Mouse (Mus musculus): ENCODE results near the gene Cib2. TPM values are rescaled to one million over a fixed set of nuclear protein-coding genes. Genes with fewer than 3 reads are reported as not detected.

The Cib2 gene
- polyA plus RNA-seq, 1 experiment from 2014 or later: 62.3 TPM

GRCm38 (mm10) chr9:54518921-54519320, 41.1 kb downstream of the Cib2 start:
- H3K36me3 ChIP-seq: no peaks in the 10 kb centered on the region
- no peak overlapping the region for H3K4me3 ChIP-seq
- H3K27me3 ChIP-seq: no peaks in the 10 kb centered on the region
- H3K9me3 ChIP-seq: no peaks in the 10 kb centered on the region
- H3K4me1 ChIP-seq (replicated peaks): no peaks in the 10 kb centered on the region
- ATAC-seq (ENCODE audit: low FRiP score, low read depth): no peak
- no peak overlapping the region for H3K9ac ChIP-seq
- H3K4me2 ChIP-seq: no peak overlapping the region
- no peak overlapping the region for H3K27ac ChIP-seq (replicated peaks)
- WGBS: 69% methylated on average over 7 of the region's 7 CpGs

GRCm38 (mm10) chr9:54515991-54516390, 44.0 kb downstream of the Cib2 start:
- H3K4me3 ChIP-seq: no peak overlapping the region
- H3K4me2 ChIP-seq: no peak overlapping the region
- no peak overlapping the region for H3K9ac ChIP-seq
- no peaks in the 10 kb centered on the region for H3K36me3 ChIP-seq
- no peak for ATAC-seq (ENCODE audit: low FRiP score, low read depth)
- no peaks in the 10 kb centered on the region for H3K9me3 ChIP-seq
- no peaks in the 10 kb centered on the region for H3K27me3 ChIP-seq
- WGBS: 85% methylated on average over 2 of the region's 2 CpGs
- no peak overlapping the region for H3K27ac ChIP-seq (replicated peaks)
- no peaks in the 10 kb centered on the region for H3K4me1 ChIP-seq (replicated peaks)

GRCm38 (mm10) chr9:54502873-54503272, 57.1 kb downstream of the Cib2 start:
- Histone ChIP-seq H3K36me3 (no peaks in the 10 kb centered on the region), H3K4me2 (peak overlapping the region; percentile 67), H3K4me1 (replicated peaks) (peaks cover 32% of the 10 kb centered on the region), H3K27me3 (no peaks in the 10 kb centered on the region), H3K9ac (0 out of 2 replicates have a peak overlapping the region, but pooled peaks have one; percentile 79), H3K4me3 (peak overlapping the region; percentile 68), H3K27ac (replicated peaks) (no peak overlapping the region), H3K9me3 (no peaks in the 10 kb centered on the region)
- WGBS: 11% methylated on average over 12 of the region's 12 CpGs
- ATAC-seq (ENCODE audit: low FRiP score, low read depth): no peak

GRCm38 (mm10) chr9:54502111-54502495, 57.9 kb downstream of the Cib2 start:
- peak overlapping the region; percentile 68 for H3K4me3 ChIP-seq
- H3K4me2 ChIP-seq: peak overlapping the region; percentile 67
- peaks cover 32% of the 10 kb centered on the region for H3K4me1 ChIP-seq (replicated peaks)
- peak overlapping the region; percentile 79 for H3K9ac ChIP-seq
- H3K27me3 ChIP-seq: no peaks in the 10 kb centered on the region
- WGBS: 2% methylated on average over 13 of the region's 13 CpGs
- no peaks in the 10 kb centered on the region for H3K9me3 ChIP-seq
- H3K27ac ChIP-seq (replicated peaks): peak overlapping the region; percentile 93
- ATAC-seq (ENCODE audit: low FRiP score, low read depth): peak; percentile 35; the same call in 1 of the 2 replicates
- no peaks in the 10 kb centered on the region for H3K36me3 ChIP-seq

GRCm38 (mm10) chr9:54501453-54502110, 58.4 kb downstream of the Cib2 start, which contains the start of gene Dmxl2:
Gene Dmxl2, minus strand, starts transcription at chr9:54501626.
- WGBS: under 1% methylated on average over 87 of the region's 99 CpGs
- H3K27me3 ChIP-seq: no peaks in the 10 kb centered on the region
- peak; percentile 95 for ATAC-seq (ENCODE audit: low FRiP score, low read depth)
- H3K36me3 ChIP-seq: no peaks in the 10 kb centered on the region
- H3K4me1 ChIP-seq (replicated peaks): peaks cover 32% of the 10 kb centered on the region
- peak within 1 kb of the TSS; percentile 67 for H3K4me2 ChIP-seq
- peak within 1 kb of the TSS; percentile 79 for H3K9ac ChIP-seq
- H3K27ac ChIP-seq (replicated peaks): peak within 1 kb of the TSS; percentile 93
- H3K4me3 ChIP-seq: peak within 1 kb of the TSS; percentile 68
- no peaks in the 10 kb centered on the region for H3K9me3 ChIP-seq

- peak overlapping the region; percentile 68 for H3K4me3 ChIP-seq
- H3K9ac ChIP-seq: peak overlapping the region; percentile 79
- H3K4me1 ChIP-seq (replicated peaks): peaks cover 32% of the 10 kb centered on the region
- H3K36me3 ChIP-seq: no peaks in the 10 kb centered on the region
- H3K27me3 ChIP-seq: no peaks in the 10 kb centered on the region
- peak overlapping the region; percentile 93 for H3K27ac ChIP-seq (replicated peaks)
- ATAC-seq (ENCODE audit: low FRiP score, low read depth): no peak; the same call in none of the 2 replicates
- H3K4me2 ChIP-seq: peak overlapping the region; percentile 67
- H3K9me3 ChIP-seq: no peaks in the 10 kb centered on the region
- WGBS: under 1% methylated on average over 41 of the region's 43 CpGs
These were observed 59.1 kb downstream of the Cib2 start for GRCm38 (mm10) chr9:54500832-54501452.

- peaks cover 32% of the 10 kb centered on the region for H3K4me1 ChIP-seq (replicated peaks)
- 79% methylated on average over 3 of the region's 3 CpGs for WGBS
- ATAC-seq (ENCODE audit: low FRiP score, low read depth): no peak
- H3K9ac ChIP-seq: peak overlapping the region; percentile 79; the same call in 1 of the 2 replicates
- peak overlapping the region; percentile 67 for H3K4me2 ChIP-seq
- H3K4me3 ChIP-seq: peak overlapping the region; percentile 68
- no peaks in the 10 kb centered on the region for H3K9me3 ChIP-seq
- H3K36me3 ChIP-seq: no peaks in the 10 kb centered on the region
- H3K27ac ChIP-seq (replicated peaks): no peak overlapping the region
- H3K27me3 ChIP-seq: no peaks in the 10 kb centered on the region
These were observed 60.2 kb downstream of the Cib2 start for GRCm38 (mm10) chr9:54499791-54500190.

- no peak for ATAC-seq (ENCODE audit: low FRiP score, low read depth)
- no peaks in the 10 kb centered on the region for H3K36me3 ChIP-seq
- no peaks in the 10 kb centered on the region for H3K27me3 ChIP-seq
- H3K4me3 ChIP-seq: 0 out of 2 replicates have a peak overlapping the region, but pooled peaks have one; percentile 68
- no peak overlapping the region; the same call in 1 of the 2 replicates for H3K9ac ChIP-seq
- 82% methylated on average over 6 of the region's 6 CpGs for WGBS
- no peaks in the 10 kb centered on the region for H3K9me3 ChIP-seq
- H3K27ac ChIP-seq (replicated peaks): no peak overlapping the region
- peaks cover 32% of the 10 kb centered on the region for H3K4me1 ChIP-seq (replicated peaks)
- H3K4me2 ChIP-seq: peak overlapping the region; percentile 67
These were observed 60.7 kb downstream of the Cib2 start for GRCm38 (mm10) chr9:54499291-54499690.

Other genes starting within 250 kb of the Cib2 start
- 56.0 and 59.9 TPM in 2 replicates for gene Dmxl2, start 58.6 kb downstream of the Cib2 start, polyA plus RNA-seq (2015; fragmentation: Nextera tagmentation; extraction: Ambion mirVana)
- 0.09 TPM in 1 of 2 replicates, not detected in the other for gene Sh2d7, start 21.2 kb downstream of the Cib2 start, polyA plus RNA-seq (2015; fragmentation: Nextera tagmentation; extraction: Ambion mirVana)
- 159 and 160 TPM in 2 replicates for gene Idh3a, start 26.1 kb upstream of the Cib2 start, polyA plus RNA-seq (2015; fragmentation: Nextera tagmentation; extraction: Ambion mirVana)
- 35.3 and 35.7 TPM in 2 replicates for gene Acsbg1, start 101.7 kb upstream of the Cib2 start, polyA plus RNA-seq (2015; fragmentation: Nextera tagmentation; extraction: Ambion mirVana)
- 7.5 and 7.6 TPM in 2 replicates for gene Dnaja4, start 138.7 kb upstream of the Cib2 start, polyA plus RNA-seq (2015; fragmentation: Nextera tagmentation; extraction: Ambion mirVana)
- 88.8 and 94.1 TPM in 2 replicates for gene Wdr61, start 174.3 kb upstream of the Cib2 start, polyA plus RNA-seq (2015; fragmentation: Nextera tagmentation; extraction: Ambion mirVana)
- 224 and 240 TPM in 2 replicates for gene Crabp1, start 204.5 kb upstream of the Cib2 start, polyA plus RNA-seq (2015; fragmentation: Nextera tagmentation; extraction: Ambion mirVana)